Mouse (Mus musculus): ENCODE data around the gene Slco3a1.
"Not testable (repeated sequence)": the region's sequence is repeated elsewhere in the genome, so short reads cannot be mapped to it uniquely, and the experiment has no call there.

Gene Slco3a1

GRCm38 (mm10) chr7:74423928-74424850 is 130.4 kb downstream of the Slco3a1 start:
- peak; percentile 42 for DNase-seq

DNA sequence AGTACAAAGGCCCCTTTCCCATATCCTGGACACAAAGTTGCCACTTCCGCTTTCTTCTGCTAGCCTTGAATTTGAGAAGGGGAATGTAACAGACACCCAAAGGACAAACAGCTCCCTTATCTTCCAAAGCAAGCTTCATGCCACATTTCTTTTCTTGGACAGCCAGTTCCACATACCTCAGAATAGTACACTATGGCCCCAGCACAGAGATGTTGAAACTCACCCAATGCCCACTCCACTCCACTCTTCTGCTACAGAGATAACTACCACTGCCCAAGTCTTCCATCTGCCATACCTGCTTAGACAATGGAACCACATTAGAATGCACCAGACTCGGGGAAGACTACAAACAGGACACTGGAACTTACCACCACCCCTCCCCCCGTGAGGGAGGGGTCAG is 131.3 kb downstream of the Slco3a1 start:
- no peak for DNase-seq

- no peak for DNase-seq
These were observed 131.8 kb downstream of the Slco3a1 start for GRCm38 (mm10) chr7:74422731-74423130.

DNA sequence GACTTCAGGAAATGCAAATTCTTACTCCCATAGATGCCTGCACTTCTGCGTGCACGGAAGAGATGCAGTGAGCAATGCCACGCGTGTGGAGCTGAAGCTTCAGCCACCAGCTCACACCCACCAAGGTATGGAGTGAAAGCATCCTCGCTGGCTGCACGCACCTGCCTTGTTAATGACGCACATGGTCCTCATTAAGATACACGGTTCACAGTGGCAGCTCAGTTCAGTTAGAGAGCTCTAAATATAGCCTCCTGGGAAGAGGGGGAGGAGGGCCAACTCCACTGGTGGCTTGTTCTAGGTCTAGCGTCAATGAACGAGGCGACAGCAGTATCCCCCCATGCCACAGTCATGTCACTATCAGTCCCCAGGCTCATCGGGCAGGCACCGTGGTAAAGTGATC is 132.6 kb downstream of the Slco3a1 start:
- DNase-seq, result no peak

DNA sequence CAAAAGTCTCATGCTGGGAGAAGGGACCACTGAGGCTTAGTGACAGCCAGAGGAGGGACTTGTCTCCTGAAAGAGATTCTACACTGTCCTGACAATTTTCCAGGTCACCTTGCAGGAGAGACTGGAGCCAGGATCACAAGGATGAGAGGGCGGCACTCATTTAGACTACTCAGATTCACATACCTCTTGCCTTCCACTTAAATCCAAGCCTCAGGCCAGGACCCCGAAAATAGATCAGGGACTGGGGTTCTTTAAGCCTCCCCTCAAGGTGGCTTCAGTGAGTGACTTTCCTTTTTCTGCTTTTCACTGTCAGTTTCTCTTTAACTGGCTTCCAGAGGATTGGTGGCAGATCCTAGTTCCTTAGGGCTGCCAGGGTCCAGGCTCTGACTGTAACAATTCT is 133.0 kb downstream of the Slco3a1 start:
- DNase-seq, result no peak

DNA sequence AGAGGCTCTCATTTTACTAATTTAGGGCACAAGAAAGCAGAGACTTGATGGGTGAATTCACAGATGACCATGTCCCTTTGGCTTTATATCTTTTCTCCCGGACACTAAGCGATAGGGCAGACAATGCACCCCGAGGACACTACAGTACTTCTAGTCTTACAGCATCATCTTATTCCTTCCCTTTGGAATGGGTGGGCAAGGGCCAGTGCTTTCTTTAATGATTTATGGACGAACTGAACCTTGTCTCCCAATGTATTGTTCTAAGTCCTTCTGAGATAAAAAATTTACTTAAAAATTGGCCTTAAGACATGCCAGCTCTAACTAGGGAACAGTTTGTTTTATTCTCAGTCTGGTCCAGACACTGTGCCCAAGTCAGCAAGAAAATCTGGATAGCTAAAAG is 134.9 kb downstream of the Slco3a1 start:
- DNase-seq, result no peak

- no peak for DNase-seq
These were observed 137.6 kb downstream of the Slco3a1 start for GRCm38 (mm10) chr7:74417009-74417408.

DNA sequence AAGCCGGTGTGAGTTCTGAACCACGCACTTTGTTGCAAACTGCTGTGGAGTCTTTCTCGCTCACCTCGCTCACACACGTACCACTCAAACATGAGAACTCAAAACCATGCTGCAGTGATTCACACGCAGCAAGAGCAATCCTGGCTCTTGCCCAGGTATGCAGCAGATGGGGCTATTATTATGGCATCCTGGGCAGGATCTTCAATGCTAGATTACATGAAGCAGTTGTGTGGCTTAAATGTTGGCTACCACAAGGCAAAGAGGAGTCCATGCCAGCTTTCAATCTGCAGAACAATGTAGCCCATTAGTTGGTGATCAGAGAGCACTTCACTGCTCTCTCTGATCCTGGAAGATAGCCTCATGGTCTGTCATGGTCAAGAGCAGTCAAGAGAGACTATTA is 139.3 kb downstream of the Slco3a1 start:
- DNase-seq, result no peak

DNA sequence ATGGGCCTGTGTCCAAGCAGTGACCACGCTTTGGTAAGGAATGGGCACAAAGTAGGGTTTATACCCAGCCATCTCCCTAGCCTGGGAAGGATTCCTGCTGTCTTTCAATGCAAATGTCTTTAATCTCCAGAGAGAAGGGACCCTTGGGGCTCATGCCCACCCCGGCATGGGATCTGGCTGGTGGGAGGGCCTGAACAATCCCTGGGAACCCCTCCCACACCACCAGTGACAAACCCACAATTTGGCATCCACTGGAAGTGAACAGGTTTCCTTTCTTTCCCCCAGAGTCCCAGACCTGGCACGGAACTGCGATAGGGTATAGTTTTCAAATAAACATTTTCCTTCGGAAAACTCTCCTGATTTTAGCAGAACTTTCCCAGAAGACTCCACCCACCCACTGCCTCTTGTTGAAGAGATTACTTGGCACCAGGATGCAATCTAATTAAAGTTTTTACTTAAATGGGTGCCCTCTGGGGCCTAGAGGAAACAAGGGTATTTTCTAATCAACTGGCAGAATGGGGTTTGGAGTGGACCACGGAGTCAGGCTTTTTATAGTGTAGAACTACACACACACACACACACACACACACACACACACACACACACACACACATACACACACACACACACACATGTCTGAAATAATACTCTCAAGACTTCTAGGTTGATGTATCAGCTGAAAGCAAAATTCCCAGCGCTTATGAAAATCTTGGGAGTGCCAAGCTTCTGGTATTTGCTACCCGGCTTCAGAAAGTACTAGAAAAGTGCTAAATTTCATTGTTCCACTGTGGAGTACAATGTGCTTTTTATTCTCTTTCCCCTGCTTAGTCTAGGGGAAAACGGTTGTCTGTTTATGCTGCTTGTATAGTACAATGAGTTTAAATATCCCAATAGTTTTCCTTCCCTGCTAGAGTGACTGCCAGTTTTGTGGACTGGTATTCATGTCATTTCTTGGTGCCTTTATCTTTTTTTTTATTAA is 140.6 kb downstream of the Slco3a1 start:
- DNase-seq, result no peak

- no peak for DNase-seq
These were observed 145.8 kb downstream of the Slco3a1 start for GRCm38 (mm10) chr7:74408601-74409323.

DNA sequence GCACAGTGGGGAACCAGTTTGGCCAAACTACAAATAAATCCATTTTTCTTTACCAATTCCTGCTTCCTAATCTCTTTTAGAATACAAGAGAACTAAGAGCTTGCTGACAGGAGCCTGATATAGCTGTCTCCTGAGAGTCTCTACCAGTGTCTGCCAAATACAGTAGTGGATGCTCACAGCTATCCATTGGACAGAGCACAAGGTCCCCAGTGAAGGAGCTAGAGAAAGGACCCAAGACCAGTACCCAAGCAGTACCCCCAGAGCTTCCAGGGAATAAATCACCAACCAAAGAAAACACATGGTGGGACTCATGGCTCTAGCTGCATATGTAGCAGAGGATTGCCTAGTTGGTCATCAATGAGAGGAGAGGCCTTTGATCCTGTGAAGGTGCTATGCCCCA is 146.7 kb downstream of the Slco3a1 start:
- not testable (repeated sequence) for DNase-seq

DNA sequence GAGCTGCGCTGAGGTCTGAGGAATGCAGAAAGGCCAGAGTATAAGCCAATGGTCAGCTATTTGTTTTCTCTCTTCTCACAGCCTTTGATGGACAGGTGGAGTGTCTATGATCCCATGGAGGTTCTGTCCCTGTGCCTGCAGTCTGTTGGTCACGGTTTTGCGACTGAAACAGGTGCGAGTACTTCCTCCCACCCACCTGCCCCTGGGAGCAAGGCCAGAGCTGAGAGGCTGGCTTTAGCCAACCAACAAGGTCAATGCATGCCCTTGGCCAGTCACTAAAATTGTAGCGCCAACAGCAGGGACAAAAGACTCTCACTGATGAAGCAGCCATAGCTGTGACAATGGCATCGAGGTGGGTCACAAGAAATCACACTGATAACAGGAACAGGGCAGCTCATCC is 154.9 kb downstream of the Slco3a1 start:
- DNase-seq, result no peak

DNA sequence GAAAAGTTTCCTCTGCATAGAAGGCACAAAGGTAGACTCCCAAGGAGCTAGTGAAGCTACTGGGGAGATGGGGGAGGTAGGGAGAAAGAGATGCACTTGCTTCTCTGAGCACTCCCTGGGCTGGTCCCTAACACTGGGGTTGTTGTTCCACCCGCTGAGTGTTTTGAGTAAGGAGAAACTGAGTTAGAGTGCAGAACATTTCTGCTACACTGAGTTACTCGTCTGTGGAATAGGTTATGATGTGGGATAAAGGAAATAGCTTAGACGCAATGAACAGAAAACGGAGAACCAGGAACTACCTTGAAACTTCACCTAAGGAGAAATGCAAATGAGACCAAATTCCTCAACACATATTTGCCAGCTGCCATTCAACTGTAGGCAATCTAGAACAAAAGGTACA is 155.4 kb downstream of the Slco3a1 start:
- no peak for DNase-seq

DNA sequence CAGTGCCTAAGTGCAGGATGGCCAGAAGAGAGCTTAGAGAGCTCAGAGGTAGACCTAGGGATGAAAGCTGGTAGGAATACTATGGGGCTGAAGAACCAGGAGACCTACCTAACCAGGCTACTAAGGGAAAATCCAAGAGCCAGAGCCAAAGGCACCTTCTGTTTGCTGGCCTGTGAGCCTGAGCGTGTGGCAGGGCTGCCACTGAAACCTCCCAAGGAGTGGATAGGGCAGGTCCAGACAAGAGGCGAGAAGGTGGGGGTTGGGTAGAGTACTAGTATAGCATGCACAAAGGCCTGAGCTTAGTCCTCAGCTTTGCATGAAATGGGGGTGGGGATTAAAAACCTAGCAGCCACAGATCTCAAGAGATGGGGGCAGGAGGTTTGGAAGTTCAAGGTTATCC is 156.3 kb downstream of the Slco3a1 start:
- DNase-seq, result no peak

- DNase-seq, result no peak
These were observed 163.1 kb downstream of the Slco3a1 start for GRCm38 (mm10) chr7:74391451-74391873.

DNA sequence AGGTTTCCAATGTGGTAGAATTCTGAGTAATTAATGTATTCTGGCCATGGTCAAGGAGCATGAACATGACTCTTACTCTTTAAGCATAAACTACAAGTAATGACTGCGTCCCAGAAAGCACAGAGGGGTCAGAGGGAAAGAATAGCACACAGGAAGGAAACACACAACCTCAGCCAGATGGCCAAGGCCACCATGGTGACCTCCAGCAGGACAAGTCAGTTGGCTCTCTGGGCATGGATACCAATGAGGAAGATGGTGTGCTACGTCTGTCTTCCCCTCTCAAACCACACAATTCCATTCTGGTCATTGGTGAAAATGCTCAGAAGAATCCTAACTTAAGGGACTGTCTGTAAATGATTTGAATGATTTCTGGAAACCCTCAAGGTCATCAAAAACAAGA is 165.0 kb downstream of the Slco3a1 start:
- DNase-seq, result no peak

DNA sequence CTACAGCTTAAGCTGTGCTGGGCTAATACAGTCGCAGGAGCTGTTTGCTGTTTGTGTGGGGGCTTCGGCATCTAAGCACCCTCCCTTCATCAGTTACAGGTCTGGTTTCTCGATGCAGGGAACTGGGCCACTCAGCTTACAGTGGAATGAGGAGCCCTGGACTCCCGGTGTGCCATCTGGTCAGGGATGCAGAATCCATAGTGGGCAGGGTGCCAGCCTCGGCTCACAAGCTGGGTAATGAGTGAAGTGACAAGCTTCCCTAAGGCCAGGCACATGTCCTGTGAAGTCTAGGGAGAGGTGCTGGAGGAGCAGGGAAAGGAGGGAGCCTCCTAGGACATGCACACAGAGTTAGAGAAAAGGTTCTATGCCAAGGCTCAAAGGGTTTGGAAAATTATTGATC is 168.3 kb downstream of the Slco3a1 start:
- no peak for DNase-seq

- DNase-seq, result no peak
These were observed 171.4 kb downstream of the Slco3a1 start for GRCm38 (mm10) chr7:74383040-74383666.

DNA sequence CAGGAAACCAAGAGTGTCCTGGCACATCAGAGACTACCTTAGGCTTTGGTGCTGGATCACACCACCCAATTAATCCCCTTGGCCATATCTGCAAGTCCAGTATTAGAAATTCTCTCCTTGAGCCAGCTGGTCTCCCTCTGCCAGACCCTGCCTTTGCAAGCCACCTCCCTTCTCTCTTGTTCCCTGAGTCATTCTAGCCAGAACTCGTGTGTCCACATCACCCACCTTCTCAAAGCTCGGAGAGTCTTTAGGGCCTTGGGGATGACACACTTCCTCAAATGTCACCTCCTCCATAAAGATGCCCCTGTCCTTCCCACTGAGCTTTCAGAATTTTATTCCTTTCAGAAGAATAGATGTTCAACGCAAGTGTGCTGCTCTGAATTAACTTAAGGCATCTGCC is 172.3 kb downstream of the Slco3a1 start:
- DNase-seq, result no peak

DNA sequence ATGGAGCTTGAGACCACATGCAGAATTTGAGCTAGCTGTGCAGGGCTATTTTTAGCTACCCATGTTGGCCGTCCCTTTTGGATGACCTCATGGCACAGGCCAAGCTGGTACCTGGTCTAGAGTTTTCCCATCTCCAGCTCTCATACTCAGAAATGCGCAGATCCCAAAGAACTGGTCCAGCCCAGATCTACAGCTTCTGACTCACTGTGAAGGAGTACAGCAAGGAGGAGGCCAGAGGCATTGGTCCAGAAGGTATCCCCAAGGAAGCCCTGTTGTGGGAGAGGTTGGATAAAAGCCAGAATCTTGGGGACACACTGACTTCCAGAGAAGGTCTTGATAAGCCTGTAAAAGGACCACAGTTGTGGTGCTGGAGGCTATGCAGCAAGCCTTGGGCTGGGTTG is 172.7 kb downstream of the Slco3a1 start:
- no peak for DNase-seq

DNA sequence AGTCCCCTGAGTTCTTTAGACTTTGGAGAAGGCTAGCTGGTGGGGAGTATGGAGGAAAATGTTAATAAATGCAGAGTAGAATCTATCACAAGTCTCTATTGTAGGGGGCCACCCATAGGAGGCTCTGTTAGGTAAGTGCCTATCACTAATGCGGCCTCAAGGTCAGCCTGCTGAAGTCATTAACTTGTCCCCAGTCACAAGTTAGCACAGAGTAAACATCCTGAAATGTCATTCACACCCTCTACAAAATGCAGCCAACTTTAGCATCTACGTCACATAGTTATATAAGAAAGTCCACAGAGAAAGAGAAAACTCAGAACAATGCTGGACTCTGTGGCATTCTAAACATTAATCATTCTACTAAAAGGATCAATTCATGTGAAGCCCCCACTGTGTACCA is 173.5 kb downstream of the Slco3a1 start:
- no peak for DNase-seq

DNA sequence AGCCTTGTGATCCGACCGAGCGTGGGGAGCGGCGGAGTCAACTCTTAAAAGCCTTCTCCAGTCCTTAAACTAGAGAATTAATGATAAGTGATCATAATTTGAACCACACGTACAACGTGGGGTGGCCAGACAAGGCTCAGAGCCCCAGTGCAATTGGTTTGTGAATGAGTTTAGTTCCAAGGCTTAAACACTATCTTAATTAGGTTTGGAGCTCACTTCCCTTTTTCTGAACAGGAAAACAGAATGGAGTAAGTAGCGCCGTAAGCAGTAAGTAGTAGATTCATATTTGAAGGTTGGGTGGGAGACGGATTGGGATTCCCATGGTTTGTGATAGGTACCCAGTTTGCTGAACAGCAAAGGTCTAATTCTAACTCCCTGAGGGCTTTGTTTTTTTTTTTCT is 176.7 kb downstream of the Slco3a1 start:
- no peak for DNase-seq
